Comparison of ENCODE assay signal across 18 mouse cellular contexts in genomic region chr1:90220280-90220679, GRCm38 (mm10). TPM values are rescaled to one million over a fixed set of nuclear protein-coding genes. Genes with fewer than 3 reads are reported as not detected.
DNase-seq lines count a peak whose midpoint lies in the region; ATAC-seq and TF ChIP-seq lines count a peak whose summit lies in the region.
"Had no signal": no experiment of that assay in that cellular context is flagged by ENCODE, and none has a peak within 500 bp of the region (broad histone marks: within the 10 kb centered on the region; RNA-seq: fewer than 3 reads in every experiment).

No protein-coding gene starts in this region.

- no peaks in the 10 kb centered on the region for H3K9me3 ChIP-seq in liver, embryonic 12.5 days (replicated peaks)
- H3K9me3 ChIP-seq in liver, embryonic 11.5 days (ENCODE audit: control insufficient read depth, low read length): no peaks in the 10 kb centered on the region
- no peaks in the 10 kb centered on the region; the same call in 1 of the 2 replicates for H3K9me3 ChIP-seq in forebrain, embryonic 11.5 days (ENCODE audit: control insufficient read depth, low read length)
- no peaks in the 10 kb centered on the region for H3K9me3 ChIP-seq in forebrain, embryonic 15.5 days
- H3K9me3 ChIP-seq in midbrain, embryonic 16.5 days (replicated peaks; ENCODE audit: control insufficient read depth, low read length, poor library complexity, severe bottlenecking): no peaks in the 10 kb centered on the region
- H3K9me3 ChIP-seq: embryonic facial prominence, embryonic 15.5 days had no signal

- H3K9ac ChIP-seq in liver, embryonic 12.5 days: no peak overlapping the region
- H3K9ac ChIP-seq in liver, embryonic 11.5 days (ENCODE audit: low read depth, low read length): no peak overlapping the region
- 0 out of 2 replicates have a peak overlapping the region, but pooled peaks have one; percentile 2 for H3K9ac ChIP-seq in forebrain, embryonic 11.5 days (ENCODE audit: low read length)
- H3K9ac ChIP-seq in forebrain, embryonic 15.5 days (replicated peaks): no peak overlapping the region
- H3K9ac ChIP-seq in midbrain, embryonic 16.5 days (ENCODE audit: low read depth, low read length): no peak overlapping the region
- H3K9ac ChIP-seq: embryonic facial prominence, embryonic 15.5 days; limb, embryonic 13.5 days had no signal

- H3K36me3 ChIP-seq in liver, embryonic 12.5 days: no peaks in the 10 kb centered on the region
- H3K36me3 ChIP-seq in liver, embryonic 11.5 days (ENCODE audit: control insufficient read depth, insufficient read depth, low read length): no peaks in the 10 kb centered on the region
- H3K36me3 ChIP-seq in forebrain, embryonic 11.5 days (ENCODE audit: control insufficient read depth, insufficient read depth, low read length): no peaks in the 10 kb centered on the region
- no peaks in the 10 kb centered on the region for H3K36me3 ChIP-seq in forebrain, embryonic 15.5 days
- no peaks in the 10 kb centered on the region for H3K36me3 ChIP-seq in midbrain, embryonic 16.5 days (ENCODE audit: control insufficient read depth, insufficient read depth, low read length)

- 39% methylated on average over 9 of the region's 9 CpGs for whole genome bisulfite sequencing in liver, embryonic 12.5 days (ENCODE audit: insufficient replicate concordance)
- WGBS in liver, embryonic 11.5 days: 34% methylated on average over 9 of the region's 9 CpGs
- WGBS in forebrain, embryonic 11.5 days: 12% methylated on average over 9 of the region's 9 CpGs
- 13% methylated on average over 9 of the region's 9 CpGs for WGBS in forebrain, embryonic 15.5 days
- WGBS in midbrain, embryonic 16.5 days: 15% methylated on average over 9 of the region's 9 CpGs

- no peak for TF ChIP-seq CTCF in left cerebral cortex, adult 2 months (IDR thresholded peaks at IDR 0.05)

- ATAC-seq in liver, embryonic 12.5 days: no peak
- no peak for ATAC-seq in liver, embryonic 11.5 days (replicated peaks; ENCODE audit: low FRiP score)
- ATAC-seq in forebrain, embryonic 11.5 days (replicated peaks; ENCODE audit: low FRiP score): no peak
- ATAC-seq in forebrain, embryonic 15.5 days (replicated peaks): peak; percentile 22; the same call in 1 of the 2 replicates
- ATAC-seq in midbrain, embryonic 16.5 days: no peak
- ATAC-seq: intestine, embryonic 16.5 days had no signal

- no peaks in the 10 kb centered on the region for H3K27me3 ChIP-seq in liver, embryonic 12.5 days (replicated peaks)
- H3K27me3 ChIP-seq in liver, embryonic 11.5 days (replicated peaks; ENCODE audit: control insufficient read depth, insufficient read depth, low read length): no peaks in the 10 kb centered on the region
- H3K27me3 ChIP-seq in forebrain, embryonic 11.5 days (ENCODE audit: control insufficient read depth, insufficient read depth, low read length): no peaks in the 10 kb centered on the region
- no peaks in the 10 kb centered on the region for H3K27me3 ChIP-seq in forebrain, embryonic 15.5 days
- no peaks in the 10 kb centered on the region for H3K27me3 ChIP-seq in midbrain, embryonic 16.5 days (ENCODE audit: control insufficient read depth, insufficient read depth, low read depth, low read length)
- H3K27me3 ChIP-seq: embryonic facial prominence, embryonic 15.5 days; limb, embryonic 13.5 days had no signal

- H3K4me1 ChIP-seq in liver, embryonic 12.5 days: peaks cover 10% of the 10 kb centered on the region
- peaks cover 3% of the 10 kb centered on the region; the same call in 1 of the 2 replicates for H3K4me1 ChIP-seq in liver, embryonic 11.5 days (replicated peaks; ENCODE audit: control insufficient read depth, insufficient read depth, low read length)
- peaks cover 29% of the 10 kb centered on the region for H3K4me1 ChIP-seq in forebrain, embryonic 11.5 days (replicated peaks; ENCODE audit: control insufficient read depth, insufficient read depth, low read length)
- H3K4me1 ChIP-seq in forebrain, embryonic 15.5 days: peaks cover 32% of the 10 kb centered on the region
- H3K4me1 ChIP-seq in midbrain, embryonic 16.5 days (ENCODE audit: control insufficient read depth, insufficient read depth, low read length): peaks cover 28% of the 10 kb centered on the region

- H3K4me2 ChIP-seq in liver, embryonic 12.5 days: no peak overlapping the region
- H3K4me2 ChIP-seq in liver, embryonic 11.5 days: no peak overlapping the region
- H3K4me2 ChIP-seq in forebrain, embryonic 11.5 days (ENCODE audit: low read depth, low read length, severe bottlenecking): no peak overlapping the region
- no peak overlapping the region for H3K4me2 ChIP-seq in forebrain, embryonic 15.5 days (replicated peaks)
- H3K4me2 ChIP-seq in midbrain, embryonic 16.5 days (ENCODE audit: low read length): no peak overlapping the region
- H3K4me2 ChIP-seq: embryonic facial prominence, embryonic 15.5 days; limb, embryonic 13.5 days had no signal

- intact Hi-C loops in left cerebral cortex, adult 2 months (cut with DNase I): no loop called here
- intact Hi-C loops in gastrocnemius, postnatal 14 days (cut with DNase I; ENCODE audit: low total_unique reads): no loop called here

- H3K27ac ChIP-seq in liver, embryonic 12.5 days: peak overlapping the region; percentile 17; the same call in 1 of the 2 replicates
- no peak overlapping the region for H3K27ac ChIP-seq in liver, embryonic 11.5 days (ENCODE audit: low read depth, low read length)
- peak overlapping the region; percentile 48; the same call in 1 of the 2 replicates for H3K27ac ChIP-seq in forebrain, embryonic 11.5 days (ENCODE audit: low read depth, low read length)
- H3K27ac ChIP-seq in forebrain, embryonic 15.5 days (replicated peaks): peak overlapping the region; percentile 39; the same call in 1 of the 2 replicates
- H3K27ac ChIP-seq in midbrain, embryonic 16.5 days (ENCODE audit: low read length): 0 out of 2 replicates have a peak overlapping the region, but pooled peaks have one; percentile 20
- H3K27ac ChIP-seq in left cerebral cortex, adult 2 months: no peak overlapping the region
- H3K27ac ChIP-seq: embryonic facial prominence, embryonic 15.5 days; limb, embryonic 13.5 days had no signal

- no peak for DNase-seq in liver, embryonic 11.5 days (ENCODE audit: low spot score)
- DNase-seq in forebrain, embryonic 11.5 days (ENCODE audit: low spot score): no peak
- DNase-seq in left cerebral cortex, adult 2 months (ENCODE audit: extremely low spot score in 1 of 2, low spot score in 2 of 2): no peak
- no peak for DNase-seq in gastrocnemius, postnatal 14 days
- DNase-seq: adrenal gland, postnatal 36 days; cerebellum, adult 8-10 months; heart, adult 18-20 months; lung, postnatal 10 days; right cerebral cortex, postnatal 25 days; thymus, postnatal 25 days had no signal

- H3K4me3 ChIP-seq in liver, embryonic 12.5 days: no peak overlapping the region
- no peak overlapping the region for H3K4me3 ChIP-seq in liver, embryonic 11.5 days (ENCODE audit: low read depth, low read length)
- H3K4me3 ChIP-seq in forebrain, embryonic 11.5 days (ENCODE audit: low read depth, low read length): no peak overlapping the region
- H3K4me3 ChIP-seq in forebrain, embryonic 15.5 days: no peak overlapping the region
- H3K4me3 ChIP-seq in midbrain, embryonic 16.5 days (ENCODE audit: low read depth, low read length): no peak overlapping the region
- no peak overlapping the region for H3K4me3 ChIP-seq in left cerebral cortex, adult 2 months
- H3K4me3 ChIP-seq: embryonic facial prominence, embryonic 15.5 days; limb, embryonic 13.5 days; myocyte had no signal

RNA-seq across cellular contexts. Expression of gene Ackr3, which starts 16.5 kb away (rescaled TPM):
- 9.0 and 10.4 TPM in 2 replicates for polyA plus RNA-seq in liver, embryonic 12.5 days (2016; fragmentation: Nextera tagmentation; extraction: Ambion mirVana)
- polyA plus RNA-seq in liver, embryonic 11.5 days (2014; fragmentation: Nextera tagmentation; extraction: Ambion mirVana): 22.3 and 22.8 TPM in 2 replicates
- 31.2 and 31.9 TPM in 2 replicates for polyA plus RNA-seq in forebrain, embryonic 11.5 days (2014; fragmentation: Nextera tagmentation; extraction: Ambion mirVana)
- 23.7 and 23.8 TPM in 2 replicates for polyA plus RNA-seq in forebrain, embryonic 15.5 days (2015; fragmentation: Nextera tagmentation; extraction: Ambion mirVana)
- 10.4 and 10.9 TPM in 2 replicates for polyA plus RNA-seq in midbrain, embryonic 16.5 days (2015; fragmentation: Nextera tagmentation; extraction: Ambion mirVana)
- total RNA-seq in left cerebral cortex, adult 2 months (2021): 1 to 10 TPM; 7.4 to 9.9 TPM
- 10 to 100 TPM; 14.1 to 16.2 TPM for total RNA-seq in gastrocnemius, postnatal 14 days (2021)
- total RNA-seq: megakaryocyte, adult 5-6 weeks had no signal

Comparison
In these comparisons a context has a peak if more than half of its experiments do, and no peak if none do; other contexts are left out.
1. H3K27ac ChIP-seq: peak in liver, embryonic 12.5 days (single experiment), forebrain, embryonic 11.5 days (single experiment), forebrain, embryonic 15.5 days (single experiment) and midbrain, embryonic 16.5 days (single experiment); none in liver, embryonic 11.5 days (single experiment) and left cerebral cortex, adult 2 months (single experiment).